Mouse (Mus musculus) monocyte, adult 5-6 weeks (primary cell): ENCODE data around the gene Nup62. TPM values are rescaled to one million over a fixed set of nuclear protein-coding genes. Genes with fewer than 3 reads are reported as not detected.
A peak's percentile ranks its signal among the peaks of the same experiment; 100 is the strongest.

Source experiments
- ATAC-seq: fragments of 153-309, 156-312 bp; replicated peaks from 2 replicates; pipeline ENCODE4 v1.8.0; 2017; ENCODE audit warnings: mild to moderate bottlenecking; ENCODE audit not compliant: low TSS enrichment, insufficient number of reproducible peaks, severe bottlenecking, poor library complexity, low FRiP score
- total RNA-seq: library from RNA; stranded (forward); fragments of 200-1000, 200-491, 200-594 nt; gene quantifications from 3 replicates; pipeline ENCODE4 v1.2.3, GENCODE M21; 2017

Nup62 gene
- total RNA-seq, 1 experiment from 2014 or later = 35.3 TPM

- ATAC-seq = no peak
Measured at GRCm38 (mm10) chr7:44841825-44842463, 26.1 kb downstream of the Nup62 start.

DNA sequence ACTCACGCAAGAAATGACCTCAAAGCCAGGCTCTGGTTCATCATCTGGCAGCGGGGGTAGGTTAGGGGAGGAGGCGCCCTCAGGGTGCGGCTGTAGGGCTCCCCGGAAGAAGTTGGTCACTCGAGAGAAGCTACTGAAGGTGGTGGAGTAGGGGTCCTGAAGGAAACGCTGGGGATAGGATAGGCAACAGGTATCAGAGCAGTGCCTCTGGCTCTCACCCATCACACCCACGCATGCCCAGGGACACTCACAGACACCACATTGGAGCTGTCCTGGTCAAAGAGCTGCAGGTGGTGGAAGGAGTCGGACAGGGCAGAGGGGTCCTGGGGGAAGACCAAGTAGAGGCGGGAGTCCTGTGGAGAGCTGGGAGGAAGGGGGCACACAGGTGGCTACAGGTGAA lies 29.1 kb downstream of the Nup62 start:
- ATAC-seq = no peak

DNA sequence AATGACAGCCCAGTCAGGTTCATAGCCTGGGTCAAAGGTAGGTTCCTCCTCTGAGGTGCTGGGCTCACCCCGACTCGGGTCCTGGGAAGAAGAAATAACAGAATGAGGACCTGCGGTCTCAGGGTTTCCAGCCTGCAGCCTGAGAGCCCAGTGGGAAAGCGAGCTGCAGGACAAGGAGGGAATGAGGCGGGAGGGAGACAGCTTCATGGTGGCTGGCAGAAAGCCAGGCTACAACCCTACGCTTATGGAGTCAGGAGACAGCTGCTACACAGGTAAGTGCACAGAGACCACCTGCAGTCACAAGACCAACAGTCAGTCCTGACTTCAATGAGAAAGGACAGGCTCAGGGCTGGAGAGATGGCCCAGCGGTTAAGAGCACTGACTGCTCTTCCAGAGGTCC lies 30.9 kb downstream of the Nup62 start:
- no peak for ATAC-seq

DNA sequence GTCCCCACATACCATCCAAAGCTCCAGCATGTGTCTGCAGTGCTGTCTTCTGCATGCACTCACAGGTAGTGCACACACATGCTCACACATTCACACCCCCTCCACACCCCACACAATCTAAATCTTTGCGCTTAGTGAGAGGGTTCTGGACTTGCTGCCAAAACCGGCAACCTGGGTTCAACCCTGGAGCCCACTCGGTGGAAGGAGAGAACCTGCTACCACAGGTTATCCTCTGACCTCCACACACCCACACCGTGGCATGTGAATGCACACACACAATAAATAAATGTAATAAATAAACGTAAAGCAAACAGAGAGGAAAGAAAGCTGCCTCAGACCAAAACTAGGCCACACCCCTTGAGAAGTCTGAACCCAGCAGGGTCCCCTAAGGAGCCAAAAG lies 31.9 kb downstream of the Nup62 start:
- no peak for ATAC-seq

DNA sequence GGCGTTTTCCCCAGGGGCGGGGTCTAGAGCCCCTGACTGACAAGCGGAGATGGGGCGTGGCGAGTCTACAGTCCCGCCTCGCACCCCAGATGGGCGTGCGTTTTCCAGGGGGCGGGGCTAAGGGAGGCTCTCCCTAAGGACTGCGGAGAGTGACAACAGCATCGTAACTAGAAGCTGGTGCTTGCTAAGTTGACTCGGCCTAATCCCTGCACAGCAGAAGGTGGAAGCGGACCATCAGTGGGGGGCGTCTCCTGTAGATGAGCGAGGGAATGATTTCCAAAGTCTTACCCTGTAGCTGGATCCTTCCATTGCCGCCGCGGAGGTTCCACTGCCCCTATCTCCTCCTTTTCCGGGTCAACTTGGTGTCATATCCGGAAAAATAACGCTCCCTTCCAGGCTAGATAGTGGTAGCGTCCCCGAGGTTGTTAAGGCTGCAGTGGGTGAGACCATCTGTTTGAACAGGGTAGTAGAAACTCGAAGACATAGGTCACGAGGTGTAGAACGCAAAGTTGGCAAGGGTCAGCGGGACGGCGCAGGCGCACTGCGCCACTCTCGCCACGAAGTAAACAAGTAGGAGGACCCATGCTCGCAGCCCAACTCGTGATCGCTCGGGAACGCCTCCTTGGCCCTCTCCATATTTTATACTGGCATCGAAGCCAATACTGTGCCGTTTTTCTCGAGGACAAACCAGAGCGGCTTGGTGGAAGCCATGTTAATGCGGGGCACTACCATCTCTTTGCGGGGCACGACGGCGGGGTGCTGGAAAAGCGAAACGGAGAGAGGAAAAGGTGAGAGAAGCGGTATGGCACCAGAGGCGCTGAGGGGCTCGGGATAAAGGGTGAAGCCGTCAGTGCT lies 32.9 kb downstream of the Nup62 start, which contains the start of the genes Akt1s1 and Tbc1d17:
Gene Akt1s1 (plus strand): TSS at position 431 of the 855 bp plus-strand sequence.
Gene Tbc1d17 (minus strand): TSS at position 519 of the 855 bp plus-strand sequence.
- ATAC-seq = peak; percentile 75

DNA sequence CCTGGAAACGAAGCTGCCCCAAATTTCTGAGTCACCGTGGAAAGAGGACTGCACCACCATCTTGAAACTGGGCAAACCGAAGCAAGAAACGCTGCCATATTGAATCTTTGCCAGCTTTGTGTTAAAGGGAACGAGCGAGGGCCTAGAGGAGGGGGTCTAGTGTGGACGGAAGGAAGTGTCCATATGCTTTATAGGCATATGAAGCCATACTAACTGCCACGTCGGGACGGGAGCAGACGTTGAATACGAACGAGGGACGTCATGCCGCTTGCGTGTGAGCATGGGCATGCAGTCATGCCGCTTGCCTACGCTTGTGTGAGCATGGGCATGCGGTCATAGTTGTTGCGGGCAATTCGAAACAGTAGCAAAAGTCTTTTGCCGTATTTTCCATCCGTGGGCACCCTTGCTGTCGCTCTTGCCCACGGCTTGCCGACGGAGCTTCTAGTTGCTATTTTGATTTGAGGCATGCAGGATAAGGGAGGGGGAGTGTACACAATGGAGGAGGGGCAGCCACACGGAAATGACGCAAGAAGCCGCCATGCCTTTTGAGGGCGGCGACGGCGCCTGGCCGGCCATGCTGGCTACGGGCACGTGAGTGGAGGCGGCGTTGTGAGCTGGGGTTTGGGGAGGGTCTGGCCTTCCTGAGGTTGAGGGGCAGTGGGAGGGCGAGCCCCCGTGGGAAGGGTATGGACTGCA lies 33.7 kb downstream of the Nup62 start:
- peak; percentile 25 for ATAC-seq

DNA sequence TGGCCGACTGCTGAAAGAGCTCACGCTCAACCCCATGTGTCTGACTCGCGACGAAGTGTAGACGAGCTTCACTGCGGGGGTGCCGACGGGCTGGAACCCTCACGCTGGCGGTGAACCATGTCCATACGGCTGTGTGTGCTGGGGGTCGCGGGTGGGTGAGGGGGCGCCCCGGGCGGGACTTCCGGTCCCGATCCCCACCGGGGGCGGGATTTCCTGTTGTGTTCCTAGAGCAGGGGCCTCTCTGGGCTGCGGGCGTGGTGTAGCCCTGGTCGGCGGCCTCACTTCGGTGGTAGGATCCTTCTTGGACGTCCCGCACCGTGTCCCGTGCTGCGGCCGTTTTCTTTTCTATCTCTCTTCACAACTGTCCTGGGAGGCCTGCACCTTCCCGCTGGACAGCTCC lies 34.3 kb downstream of the Nup62 start:
- ATAC-seq = no peak

DNA sequence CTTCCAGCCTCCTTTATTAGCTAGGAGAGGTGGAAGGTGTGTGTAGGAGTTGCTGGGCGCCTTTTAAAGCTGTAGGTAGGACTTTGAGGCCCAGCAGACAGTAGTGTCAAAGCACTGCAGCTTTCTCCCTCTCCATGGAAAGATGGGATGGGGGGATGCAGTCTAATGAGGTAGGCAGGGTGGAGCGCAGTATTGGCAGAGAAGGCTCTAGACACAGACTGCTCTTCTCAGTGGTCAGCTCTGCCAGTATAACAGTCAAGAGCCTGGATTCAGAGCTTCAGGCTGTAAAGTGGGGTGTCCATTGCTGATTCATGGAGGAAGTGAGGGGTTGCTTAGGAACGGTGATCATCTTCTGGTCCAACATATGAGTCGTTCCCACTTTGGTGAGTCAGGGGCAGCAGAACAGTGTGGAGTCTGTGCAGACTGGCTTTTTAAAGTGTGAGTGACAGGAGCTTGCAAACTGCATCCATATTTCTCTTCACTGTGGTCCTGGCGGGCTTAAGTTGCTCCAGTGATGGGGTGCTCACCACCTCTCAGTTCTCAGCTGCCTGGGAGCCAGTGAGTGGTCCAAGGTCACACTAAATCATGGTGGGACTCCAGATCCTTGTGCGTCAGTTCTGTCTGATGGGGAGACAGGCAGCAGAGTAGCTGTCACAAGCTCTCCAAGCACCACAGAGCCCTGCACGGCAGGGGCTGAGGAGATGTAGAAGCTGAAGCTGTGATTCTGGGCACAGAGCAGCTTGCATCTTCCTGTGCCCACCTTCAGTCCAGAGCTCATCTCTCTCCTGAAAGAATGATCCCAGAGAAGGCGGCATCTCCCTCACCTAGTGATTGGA lies 35.1 kb downstream of the Nup62 start:
- no peak for ATAC-seq

- no peak for ATAC-seq
Measured at GRCm38 (mm10) chr7:44851625-44852234, 35.8 kb downstream of the Nup62 start.

DNA sequence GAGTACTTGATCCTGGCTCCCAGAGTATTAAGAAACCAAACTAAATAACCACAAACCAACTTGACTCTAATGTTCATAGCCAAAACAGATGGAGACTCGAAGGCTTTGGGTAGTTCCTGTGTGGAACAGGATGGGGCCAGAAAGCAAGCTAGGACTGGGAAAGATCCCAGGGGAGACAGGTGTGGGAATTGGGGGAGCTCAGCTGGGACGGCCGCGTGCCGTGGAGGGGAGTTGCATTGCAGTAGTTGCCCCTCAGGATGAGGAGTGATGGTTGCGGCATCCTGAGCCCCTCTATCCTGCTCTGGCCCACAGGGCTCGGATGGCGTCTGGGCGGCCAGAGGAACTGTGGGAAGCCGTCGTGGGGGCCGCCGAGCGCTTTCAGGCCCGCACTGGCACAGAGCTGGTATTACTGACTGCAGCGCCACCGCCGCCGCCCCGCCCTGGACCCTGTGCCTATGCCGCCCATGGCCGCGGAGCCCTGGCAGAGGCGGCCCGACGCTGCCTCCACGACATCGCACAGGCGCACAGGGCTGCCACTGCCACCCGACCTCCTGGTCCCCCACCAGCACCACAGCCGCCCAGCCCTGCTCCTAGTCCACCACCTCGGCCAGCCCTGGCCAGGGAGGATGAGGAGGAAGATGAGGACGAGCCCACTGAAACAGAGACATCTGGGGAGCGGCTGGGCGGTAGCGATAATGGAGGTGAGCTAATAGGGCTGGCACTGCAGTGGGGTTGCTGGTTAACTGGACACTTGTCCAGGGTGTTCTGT lies 36.6 kb downstream of the Nup62 start:
- ATAC-seq = no peak

GRCm38 (mm10) chr7:44853065-44853464 lies 37.2 kb downstream of the Nup62 start:
- no peak for ATAC-seq

DNA sequence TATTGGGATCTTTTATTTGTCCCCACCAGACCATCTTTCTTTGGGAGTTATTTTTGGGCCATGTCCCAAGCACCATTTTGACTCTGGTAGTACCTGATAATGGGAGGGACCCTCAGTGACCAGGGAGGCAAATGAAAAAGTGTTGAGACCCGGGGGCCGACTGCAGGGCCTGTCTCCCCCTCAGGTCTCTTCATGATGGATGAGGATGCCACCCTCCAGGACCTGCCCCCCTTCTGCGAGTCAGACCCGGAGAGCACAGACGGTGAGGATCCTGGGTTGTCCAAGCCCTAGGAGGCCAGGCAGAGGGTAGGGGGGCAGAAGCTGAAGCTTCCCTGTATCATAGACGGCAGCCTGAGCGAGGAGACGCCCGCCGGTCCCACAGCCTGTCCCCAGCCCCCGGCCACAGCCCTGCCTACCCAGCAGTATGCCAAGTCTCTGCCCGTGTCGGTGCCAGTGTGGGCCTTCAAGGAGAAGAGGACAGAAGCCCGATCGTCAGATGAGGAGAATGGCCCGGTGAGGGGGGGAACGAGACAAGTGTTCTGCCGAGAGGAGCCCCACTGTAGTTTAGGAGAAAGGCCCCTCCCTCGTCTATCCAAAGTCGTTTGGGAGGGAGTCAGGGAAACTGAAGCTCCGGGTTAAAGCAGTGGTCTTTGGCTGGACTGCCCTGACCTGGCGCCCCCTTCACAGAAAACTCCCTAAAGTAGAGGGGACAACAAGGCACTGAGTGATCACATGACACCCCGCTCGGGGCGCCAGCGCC lies 37.9 kb downstream of the Nup62 start:
- ATAC-seq = no peak

DNA sequence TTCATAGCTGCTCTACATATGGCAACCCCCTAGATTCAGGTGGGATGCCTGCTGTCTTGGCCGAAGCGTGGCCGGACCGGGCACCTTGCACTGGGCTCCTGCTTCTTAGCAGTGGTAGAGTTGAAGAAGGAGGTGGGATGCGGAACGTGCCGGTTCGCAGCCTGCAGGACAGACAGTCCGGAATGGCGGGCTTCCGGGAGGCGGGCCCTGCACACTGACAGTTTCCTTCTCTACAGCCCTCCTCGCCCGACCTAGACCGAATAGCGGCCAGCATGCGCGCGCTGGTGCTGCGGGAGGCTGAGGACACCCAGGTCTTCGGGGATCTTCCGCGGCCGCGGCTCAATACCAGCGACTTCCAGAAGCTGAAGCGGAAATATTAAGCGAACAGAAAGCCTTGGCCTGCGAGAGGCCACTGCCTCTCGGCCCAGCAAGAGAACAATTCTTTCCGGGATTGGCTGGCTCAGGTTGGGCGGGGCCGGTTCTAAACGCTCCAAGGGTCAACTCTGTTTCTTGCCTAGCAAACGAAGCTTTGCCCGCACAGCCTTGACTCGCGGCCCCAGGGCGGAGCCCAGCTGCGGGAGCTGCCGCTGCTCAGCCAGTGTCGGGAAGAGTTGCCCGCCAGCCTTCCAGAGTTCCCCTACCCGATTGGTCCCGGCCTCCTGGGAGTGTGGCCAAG lies 38.6 kb downstream of the Nup62 start:
- peak; percentile 29 for ATAC-seq

DNA sequence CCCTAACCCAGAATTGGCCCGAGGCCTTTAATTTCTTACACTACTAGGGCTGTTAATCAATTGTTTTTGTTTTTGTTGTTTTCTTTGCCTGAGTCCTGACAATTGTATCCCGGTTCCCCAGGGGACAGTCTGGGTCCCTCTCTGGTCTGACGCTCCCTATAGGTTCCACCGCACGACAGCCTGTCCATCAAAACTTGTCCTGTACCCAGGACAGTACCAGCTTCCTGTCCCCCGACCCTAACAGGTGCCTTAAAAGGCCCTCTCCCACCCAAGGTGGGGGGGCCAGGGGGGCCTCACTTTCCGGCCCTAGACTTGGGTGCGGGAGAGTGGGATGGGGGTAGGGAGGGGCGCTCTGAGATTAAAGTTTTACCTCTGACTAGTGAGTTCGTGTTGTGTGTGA lies 39.1 kb downstream of the Nup62 start:
- ATAC-seq = no peak

DNA sequence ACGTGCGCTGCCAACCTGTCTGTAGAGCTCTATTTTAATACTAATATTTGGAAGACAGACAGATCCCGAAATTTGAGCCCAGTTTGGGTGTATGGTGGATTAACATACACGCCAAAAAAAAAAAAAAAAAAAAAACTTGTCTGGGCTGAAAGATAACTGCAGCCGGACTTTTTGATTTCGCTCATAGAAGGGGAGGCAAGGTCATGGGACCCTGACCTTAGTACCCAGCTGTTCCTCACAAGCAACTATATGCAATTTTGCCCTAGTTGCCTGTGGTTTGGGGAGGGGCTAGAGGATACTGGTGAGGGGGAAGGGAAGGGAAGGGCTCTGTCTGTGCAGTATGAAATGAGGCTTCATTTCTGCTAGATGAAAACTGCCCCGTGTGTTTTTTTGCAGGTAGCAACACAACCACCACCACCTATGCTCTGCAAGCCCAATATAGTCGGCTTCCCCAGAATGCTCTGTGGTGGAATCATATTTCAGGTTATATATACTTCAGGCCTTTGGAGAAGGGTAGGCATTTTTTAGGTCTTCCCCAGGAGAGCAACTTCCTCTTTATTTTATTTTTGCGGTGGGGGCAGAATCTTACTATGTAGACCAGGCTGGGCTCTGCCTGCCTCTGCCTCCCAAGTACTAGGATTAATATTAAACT lies 40.5 kb downstream of the Nup62 start:
- no peak for ATAC-seq

GRCm38 (mm10) chr7:44857042-44857552 lies 41.2 kb downstream of the Nup62 start, which contains the start of gene Pnkp:
TSS of gene Pnkp (plus strand) at chr7:44857139.
- ATAC-seq = peak; percentile 34
